Mouse (Mus musculus) neural tube, embryonic 10.5 days (tissue): ENCODE measurements around the gene Map2k2.
A peak's percentile ranks its signal among the peaks of the same experiment; 100 is the strongest.
"Not testable (repeated sequence)": the region's sequence is repeated elsewhere in the genome, so short reads cannot be mapped to it uniquely, and the experiment has no call there.

Experiments used
- DNase-seq: peaks from one replicate; pipeline ENCODE4 v3.0.0-alpha.2; 2017; ENCODE audit warnings: low spot score; ENCODE audit errors: extremely low spot score

Map2k2 gene

DNA sequence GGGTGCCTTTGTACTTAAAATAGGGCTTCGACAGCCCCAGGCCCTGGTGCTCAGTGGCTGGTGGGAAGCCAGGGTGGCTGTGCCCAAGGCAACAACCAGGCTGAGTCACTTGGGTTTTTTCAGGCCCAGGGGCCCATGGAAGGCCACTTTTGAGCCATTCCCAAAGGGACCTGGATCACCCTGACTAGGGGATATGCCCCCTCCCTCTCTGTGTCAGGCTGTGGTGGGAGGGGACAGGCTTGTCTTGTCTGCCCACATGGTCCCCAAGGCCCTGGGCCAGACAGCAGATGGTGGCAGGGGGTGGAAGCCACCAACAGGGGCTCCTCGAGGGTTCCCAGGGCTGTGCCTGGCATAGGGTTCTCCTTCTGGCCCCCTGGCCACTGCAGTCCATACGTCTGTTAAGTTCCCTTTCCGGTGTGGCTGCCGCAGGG is 36.9 kb downstream of the Map2k2 start:
- DNase-seq: no peak

DNA sequence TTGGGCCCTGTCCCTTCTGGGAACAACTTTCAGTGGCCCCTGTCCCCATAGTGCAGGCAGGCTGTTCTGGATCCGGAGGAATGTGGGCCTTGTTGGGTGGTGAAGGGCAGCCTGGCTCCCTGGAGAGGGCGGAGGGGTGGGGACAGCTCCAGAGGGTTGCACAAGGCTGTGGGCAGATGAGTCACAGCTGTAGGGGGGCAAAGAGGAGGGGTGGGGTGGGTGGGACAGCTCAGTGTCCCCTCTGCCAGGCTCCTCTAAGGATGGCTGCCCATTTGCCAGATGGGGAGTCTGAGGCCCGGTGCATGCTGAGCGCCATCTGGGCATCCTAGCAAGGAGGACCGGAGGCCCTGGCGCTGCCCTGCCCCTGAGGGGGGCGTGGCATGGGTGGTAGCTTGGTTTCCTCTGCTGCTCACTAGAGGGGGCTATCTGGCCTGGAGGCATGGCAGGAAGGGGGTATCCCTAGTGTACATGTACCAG is 37.5 kb downstream of the Map2k2 start:
- DNase-seq: no peak

DNA sequence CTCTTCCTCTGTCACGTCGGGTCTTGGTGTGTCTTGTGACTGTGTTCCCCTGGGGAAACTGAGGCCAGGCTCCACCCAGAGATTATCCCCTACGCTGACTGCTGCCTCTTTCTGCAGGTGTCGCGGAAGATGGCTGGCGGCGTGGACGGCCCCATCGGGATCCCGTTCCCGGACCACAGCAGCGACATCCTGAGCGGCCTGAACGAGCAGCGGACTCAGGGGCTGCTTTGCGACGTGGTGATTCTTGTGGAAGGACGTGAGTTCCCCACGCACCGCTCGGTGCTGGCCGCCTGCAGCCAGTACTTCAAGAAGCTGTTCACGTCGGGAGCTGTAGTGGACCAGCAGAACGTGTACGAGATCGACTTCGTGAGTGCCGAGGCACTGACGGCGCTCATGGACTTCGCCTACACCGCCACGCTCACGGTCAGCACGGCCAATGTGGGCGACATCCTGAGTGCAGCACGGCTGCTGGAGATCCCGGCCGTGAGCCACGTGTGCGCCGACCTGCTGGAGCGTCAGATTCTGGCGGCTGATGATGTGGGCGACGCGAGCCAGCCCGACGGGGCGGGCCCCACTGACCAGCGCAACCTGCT is 38.2 kb downstream of the Map2k2 start:
- no peak for DNase-seq

DNA sequence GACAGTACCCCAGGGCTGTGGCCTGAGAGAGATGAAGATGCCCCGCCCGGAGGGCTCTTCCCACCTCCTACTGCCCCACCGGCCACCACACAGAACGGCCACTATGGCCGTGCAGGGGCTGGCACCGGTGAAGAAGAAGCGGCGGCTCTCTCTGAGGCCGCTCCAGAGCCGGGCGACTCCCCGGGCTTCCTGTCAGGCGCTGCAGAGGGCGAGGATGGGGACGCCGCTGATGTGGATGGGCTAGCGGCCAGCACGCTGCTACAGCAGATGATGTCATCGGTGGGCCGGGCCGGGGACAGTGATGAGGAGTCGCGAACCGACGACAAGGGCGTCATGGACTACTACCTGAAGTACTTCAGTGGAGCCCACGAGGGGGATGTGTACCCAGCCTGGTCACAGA is 39.0 kb downstream of the Map2k2 start:
- DNase-seq: no peak

DNA sequence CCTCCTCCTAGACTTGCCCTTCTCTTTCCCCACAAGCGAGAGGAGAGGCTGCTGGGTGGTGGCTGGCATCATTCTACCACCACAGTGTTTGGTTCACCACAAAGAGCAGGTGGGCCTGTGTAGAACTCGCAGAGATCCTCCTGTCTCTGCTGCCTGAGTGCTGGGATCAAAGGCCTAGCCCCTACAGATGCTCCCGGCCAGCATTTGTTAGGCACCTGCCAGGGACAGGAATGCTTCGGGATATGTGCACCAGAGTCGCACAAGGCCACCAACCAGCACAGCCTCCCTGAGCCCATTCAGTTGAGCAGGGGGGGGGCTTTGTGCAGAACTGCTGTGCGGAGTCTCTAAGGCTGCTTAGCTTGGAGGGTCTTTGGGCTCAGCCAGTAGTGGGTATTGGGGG is 39.6 kb downstream of the Map2k2 start:
- DNase-seq: no peak

DNA sequence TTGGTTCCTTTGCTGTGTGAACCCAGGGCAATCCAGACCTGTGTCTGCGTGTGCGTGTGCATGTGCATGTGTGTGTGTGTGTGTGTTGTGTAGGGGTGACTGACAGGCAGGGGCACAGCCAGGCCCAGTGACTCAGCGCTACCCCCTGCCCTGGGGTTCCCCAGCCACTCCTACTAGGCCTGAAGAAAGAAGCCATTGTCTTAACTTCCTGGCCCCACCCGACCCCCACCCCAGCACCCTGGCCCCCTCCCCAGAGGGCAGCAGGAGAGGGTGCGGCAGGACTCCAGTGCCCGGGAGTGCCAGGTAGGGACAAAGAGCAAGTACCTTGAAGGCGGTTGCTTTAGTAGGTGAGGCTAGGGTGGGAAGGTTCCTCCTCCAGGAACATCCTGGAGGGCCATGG is 40.1 kb downstream of the Map2k2 start:
- no peak for DNase-seq

DNA sequence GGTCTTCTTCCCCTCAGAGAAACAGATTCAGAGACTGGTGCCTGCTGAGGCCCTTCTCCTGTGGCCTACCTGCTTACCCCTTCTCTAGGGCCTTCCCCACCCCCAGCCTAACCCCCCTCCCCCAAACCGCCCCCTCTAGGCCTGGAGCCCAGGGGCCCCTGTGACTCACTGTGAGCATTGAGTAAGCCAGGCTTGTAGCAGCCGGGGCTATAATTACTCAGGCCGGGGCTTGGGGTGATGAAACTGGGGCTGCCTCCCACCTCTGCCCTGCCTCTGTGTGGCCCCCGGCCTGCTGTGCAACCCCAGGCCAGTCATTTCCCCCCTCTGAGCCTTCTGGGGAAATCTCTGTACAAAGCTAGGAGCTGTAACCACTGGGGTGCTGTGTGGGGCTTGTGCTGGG is 40.6 kb downstream of the Map2k2 start:
- no peak for DNase-seq

DNA sequence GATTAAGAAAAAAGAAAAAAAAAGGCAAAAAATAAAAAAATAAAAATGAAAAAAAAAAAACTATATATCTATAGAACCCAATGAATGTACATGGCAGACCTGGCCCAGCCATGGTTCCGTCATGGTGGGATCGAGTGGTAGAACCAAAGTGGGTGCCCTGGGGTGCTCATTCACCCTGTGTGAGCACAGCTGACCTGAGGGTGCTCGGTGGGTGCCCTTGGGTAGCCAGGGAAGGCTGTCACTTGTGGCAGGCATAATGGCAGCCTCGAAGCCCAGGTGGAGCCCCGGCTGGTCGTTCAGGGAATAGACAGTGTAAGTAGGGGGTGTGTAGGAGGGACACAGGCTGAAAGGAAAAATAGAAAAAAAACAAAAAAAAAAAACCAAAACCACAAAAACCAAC is 45.5 kb downstream of the Map2k2 start:
- DNase-seq: no peak

DNA sequence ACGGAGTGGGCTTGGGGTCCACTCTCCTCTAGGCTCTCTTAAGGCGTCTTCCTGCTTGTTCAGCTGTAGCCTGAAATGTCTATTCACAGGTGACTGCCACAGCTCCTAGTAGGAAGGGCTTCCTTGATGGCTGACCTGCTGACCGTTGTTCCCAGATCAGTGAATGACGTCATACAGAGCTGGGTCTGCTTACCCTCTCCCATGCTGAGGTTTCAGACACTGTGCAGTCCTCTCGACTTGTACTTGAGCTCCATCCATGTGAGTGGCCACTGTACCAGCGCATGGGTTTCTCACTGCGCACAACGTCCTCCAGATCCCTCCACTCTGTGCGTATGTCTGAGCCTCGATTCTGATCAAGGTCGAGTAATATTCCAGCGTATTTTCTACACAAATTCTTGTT is 46.9 kb downstream of the Map2k2 start:
- DNase-seq: no peak

DNA sequence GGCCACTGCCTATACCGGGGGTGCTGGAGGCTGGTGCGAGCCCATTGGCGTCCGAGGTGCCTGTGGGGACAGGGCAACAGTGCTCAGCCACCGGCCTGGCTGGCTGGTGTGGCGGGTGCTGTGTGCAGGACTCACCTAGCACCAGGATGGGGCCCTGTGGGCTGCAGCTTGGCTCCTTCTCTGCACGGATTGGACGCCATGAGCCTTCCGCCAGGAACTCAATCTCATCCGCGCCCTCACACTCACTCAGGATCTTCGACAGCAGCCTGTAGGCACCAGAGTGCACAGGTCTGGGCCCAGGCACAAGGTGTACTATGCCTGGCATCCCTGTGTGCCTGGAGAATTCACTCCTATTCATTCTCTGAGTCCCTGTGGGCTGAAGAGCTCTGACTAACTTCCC is 48.6 kb downstream of the Map2k2 start:
- DNase-seq: no peak

DNA sequence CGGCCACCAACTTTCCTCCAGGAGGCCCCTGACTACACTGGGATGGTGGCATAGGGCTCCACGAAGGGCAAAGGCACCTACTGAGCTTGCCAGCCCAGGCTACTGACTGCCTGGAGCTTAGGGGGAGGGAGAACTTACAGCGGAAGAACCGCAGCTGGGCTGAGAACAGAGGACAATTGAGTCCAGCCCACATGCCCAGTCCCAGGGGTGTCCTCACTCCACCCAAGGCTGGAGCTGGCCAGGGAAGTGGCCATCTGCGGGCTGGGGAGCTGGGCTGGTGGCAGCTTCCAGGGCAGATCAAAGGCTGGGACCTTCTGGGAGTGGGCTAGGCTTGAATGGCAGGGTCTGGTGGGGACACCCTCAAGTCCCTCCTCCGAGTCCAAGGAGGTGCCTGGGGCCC is 49.0 kb downstream of the Map2k2 start:
- no peak for DNase-seq

DNA sequence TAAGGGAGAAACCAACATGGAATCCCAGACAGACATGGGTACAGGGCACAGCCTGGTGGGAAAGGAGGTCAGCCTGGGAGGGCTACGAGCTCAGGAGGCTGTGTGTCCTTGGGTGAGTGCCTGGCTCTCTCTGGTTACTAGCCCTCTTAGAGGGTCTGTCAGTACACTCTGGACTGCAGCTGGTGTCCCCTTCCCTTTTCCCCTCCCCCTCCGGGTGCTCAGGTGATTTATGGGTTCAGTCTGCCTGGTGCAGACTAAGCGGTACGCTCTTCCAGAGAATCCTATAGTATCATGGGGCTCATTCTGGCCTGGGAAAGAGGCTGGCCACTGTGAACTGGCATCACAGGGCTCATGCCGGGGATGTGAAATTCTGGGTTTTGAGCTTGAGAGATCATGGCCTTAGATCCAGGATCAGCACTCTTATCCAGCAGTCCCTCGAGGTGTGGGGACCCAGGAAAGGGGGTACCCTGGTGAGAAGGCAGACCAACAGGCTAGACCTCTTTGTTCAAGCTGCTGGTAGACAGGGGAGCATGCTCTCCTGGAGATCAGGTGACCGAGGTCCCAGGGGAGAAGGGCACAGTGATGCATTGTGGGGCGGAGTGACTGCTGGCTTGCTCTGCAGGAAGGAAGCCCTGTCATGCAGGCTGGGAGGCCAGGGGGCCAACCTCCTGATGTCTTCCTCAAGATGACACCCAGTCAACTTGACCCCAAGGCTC is 56.0 kb downstream of the Map2k2 start:
- DNase-seq: peak; percentile 43

DNA sequence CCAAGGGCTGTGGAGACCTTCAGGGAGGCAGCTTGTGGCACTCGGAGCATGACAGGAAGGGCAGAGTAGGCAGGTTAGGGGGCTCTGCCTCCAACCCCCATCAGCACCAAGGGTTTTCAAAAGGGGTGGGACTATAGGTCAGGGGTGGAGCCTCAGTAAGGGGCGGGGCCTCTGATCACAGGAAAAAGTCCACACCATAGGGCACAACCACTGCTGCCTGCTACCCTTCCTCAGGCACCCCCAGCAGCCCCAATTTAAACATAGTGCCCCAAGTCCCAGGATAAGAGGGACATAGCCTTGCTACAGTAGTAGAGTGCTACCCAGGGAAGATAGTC is 56.6 kb downstream of the Map2k2 start:
- no peak for DNase-seq

DNA sequence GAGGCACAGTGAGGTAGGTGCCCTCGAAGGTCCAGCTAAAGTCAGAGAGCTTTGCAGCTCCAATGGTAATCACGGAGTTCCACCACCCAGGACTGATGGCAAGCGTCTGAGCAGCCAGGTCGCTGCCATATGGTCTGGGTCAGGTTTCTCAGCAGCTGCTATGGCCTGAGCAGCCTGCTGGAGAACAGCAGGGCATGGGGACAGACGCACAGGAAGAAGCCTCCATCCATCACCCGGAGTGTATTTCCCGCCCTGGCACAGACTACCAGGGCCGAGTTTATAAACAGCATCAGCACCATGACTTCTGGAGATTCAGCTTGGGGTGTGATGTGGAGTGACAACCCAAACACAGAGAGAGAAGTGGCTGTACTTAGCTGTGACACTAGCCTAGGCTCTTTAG is 59.4 kb downstream of the Map2k2 start:
- DNase-seq: no peak

DNA sequence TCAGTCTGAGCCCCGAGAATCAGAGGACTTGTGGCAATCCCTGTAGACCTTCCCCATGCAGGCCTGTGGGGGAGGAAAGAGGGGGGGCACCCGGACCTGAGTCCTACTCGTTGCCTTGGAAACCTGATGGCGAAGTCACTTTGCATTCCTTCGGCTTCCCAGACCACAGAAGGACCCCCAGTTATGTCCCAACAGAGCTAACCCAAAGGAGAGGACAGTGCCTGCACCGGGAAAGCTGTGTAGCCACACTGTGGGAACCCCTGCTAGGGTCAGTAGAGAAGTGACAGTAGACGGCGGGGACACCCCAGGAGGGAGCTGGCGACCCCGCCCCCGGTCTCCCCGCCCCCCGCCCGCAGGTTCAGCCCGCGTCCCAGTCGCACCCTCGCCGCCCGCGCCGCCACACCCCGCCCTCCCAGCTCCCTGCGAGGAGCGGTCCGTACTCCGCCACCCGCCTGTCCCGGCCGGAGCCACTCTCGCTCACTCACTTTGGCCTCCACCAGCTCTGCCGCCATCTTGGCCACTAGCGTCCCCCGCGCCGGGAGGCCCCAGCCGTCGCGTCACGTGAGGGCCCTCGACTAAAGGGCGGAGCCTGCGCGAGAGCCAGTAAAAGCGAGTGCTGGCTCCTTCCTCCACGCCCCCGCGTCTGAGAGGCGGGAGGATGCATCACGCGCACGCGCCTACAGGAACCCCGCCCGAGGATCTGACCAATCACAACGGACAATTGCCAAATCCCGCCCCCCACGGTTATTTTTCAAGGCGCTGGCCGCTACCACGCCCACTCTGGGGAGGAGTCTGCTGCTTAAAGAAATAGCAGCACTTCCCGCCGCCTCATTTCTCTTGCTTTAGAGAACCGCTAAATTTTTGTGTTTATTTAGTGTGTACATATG is 61.7 kb downstream of the Map2k2 start, which contains the start of gene Pias4:
Gene Pias4 (minus strand): TSS at position 724 of the 887 bp plus-strand sequence.
- DNase-seq: peak; percentile 99

DNA sequence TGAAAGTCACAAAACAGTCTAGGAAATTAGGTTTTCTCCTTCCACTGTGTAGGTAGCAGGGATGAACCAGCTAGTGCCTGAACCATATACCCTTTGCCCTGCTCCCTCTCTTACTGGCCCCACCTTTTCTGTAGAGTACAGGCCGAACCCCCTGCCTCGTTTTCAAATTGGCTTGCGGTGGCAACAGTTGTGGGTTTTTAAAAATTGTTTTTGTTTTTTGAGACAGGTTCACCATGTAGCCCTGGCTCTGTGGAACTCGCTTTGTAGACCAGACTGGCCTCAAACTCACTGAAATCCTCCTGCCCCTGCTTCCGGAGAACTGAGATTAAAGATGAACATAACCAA is 62.3 kb downstream of the Map2k2 start:
- DNase-seq: peak; percentile 59

DNA sequence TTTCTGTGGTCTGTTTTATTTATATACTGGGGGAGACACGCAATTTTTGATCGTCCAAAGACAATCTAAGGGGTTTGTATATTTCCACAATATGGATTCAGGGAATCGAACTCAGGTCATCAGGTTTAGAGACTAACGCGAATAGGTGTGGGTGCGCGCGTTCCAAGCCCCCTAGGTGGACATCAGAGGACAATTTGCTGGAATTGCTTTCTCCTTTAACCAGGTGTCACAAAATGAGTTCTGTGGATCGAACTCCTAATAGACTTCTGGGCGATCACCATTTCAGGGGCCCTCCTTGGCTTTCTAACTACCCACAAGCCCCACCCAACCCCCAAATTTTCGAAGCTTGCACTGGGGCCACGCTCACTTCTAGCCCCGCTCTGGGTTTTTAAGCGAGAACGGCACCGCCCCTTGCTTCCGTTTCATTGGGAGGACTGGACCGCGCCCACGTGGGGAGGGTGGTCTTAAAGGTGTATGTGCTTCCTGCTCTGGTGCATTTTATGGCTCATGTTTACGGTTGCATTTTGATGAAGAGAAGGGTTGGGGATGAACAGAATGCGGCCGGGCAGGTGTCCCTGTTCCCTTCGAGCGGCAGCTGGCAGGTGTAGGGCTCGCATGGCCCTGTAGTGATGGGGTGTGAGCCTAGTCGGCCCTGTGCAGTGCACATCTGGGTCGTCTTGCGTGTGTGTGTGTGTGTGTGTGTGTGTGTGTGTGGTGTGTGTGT is 63.0 kb downstream of the Map2k2 start:
- peak; percentile 65 for DNase-seq

DNA sequence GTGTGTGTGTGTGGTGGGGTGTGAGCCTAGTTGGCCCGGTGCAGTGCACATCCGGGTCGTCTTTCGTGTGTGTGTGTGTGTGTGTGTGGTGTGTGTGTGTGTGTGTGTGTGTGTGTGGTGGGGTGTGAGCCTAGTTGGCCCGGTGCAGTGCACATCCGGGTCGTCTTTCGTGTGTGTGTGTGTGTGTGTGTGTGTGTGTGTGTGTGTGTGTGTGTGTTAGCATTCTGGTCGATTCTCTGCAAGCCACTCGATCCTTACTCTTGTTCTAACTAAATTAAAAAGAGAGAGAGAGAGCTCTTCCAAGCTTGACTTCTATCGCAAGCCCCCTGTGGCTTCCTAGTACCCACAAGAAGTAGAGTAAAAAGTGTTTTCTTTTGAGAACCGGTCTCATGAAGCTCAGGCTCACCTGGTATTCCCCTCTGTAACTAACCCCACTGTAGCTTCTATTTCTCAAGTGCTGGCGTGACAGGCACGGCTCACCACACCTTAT is 63.7 kb downstream of the Map2k2 start:
- DNase-seq: not testable (repeated sequence)

DNA sequence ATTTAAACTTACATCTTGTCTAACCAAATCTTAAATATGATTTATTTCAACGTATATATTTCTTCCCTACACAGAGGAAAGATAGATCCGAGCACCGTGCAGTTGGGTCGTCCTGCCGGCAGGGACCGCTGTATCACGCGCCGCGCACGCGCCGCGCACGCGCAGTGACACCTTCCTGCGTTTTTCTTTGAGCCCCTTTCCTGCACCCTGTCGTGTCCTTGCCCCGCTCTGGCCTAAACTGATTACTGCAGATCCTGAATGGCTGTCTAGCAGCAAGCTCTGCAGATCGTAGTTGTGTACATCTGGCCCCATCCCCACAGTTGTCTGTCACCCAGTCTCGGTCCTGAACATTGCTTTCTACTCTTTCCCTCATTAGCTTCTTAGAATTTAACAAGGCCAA is 67.4 kb downstream of the Map2k2 start:
- DNase-seq: peak; percentile 86

DNA sequence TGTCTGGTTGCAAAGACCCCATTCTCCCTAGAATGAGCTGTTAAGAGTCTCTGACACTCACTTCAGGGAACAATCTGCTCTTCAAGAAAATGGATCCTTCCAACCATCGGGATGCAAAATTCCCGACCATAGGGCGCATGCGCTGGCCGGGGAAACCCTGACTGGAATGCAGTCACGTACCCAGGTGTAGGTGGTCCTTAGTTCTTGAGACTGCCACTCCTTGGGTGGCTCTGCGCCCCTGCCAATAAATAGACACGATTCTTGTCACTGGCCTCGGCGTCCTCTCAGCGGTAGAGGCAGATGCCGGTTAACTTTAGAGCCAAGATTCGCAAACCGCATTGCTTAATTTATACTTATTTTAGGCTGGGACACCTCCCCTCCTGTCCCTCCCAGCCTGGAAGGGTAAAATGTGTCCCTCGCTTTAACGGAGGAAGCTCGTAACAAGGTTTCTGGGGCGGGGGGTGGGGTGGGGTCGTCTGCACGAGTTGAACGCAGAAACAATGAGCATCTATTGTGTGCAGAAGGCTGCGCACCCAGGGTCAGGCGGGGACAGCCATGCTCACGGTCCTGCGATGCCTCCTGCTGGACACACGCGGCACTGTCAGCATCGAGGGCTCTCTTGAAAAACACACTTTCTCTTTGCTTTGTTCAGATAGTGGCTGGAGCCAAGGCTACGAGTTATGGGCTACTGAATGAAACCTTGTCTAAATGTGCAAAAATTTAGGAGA is 69.1 kb downstream of the Map2k2 start:
- peak; percentile 92 for DNase-seq

DNA sequence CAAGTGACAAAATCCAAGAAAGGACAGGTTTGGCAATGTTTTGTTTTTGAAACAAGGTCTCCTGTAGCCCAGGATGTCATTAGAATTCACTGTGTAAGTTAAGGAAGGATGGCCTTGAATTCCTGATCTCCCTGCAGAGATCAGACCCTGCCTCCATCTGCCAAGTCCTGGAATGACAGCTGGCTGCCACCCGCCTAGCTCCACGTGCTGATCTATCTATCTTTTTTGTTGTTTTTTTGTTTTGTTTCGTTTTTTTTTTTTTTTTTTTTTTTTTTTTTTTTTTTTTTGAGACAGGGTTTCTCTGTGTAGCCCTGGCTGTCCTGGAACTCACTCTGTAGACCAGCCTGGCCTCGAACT is 69.6 kb downstream of the Map2k2 start:
- not testable (repeated sequence) for DNase-seq
